Mouse (Mus musculus): ENCODE results near the gene Uba52.

The Uba52 gene

DNA sequence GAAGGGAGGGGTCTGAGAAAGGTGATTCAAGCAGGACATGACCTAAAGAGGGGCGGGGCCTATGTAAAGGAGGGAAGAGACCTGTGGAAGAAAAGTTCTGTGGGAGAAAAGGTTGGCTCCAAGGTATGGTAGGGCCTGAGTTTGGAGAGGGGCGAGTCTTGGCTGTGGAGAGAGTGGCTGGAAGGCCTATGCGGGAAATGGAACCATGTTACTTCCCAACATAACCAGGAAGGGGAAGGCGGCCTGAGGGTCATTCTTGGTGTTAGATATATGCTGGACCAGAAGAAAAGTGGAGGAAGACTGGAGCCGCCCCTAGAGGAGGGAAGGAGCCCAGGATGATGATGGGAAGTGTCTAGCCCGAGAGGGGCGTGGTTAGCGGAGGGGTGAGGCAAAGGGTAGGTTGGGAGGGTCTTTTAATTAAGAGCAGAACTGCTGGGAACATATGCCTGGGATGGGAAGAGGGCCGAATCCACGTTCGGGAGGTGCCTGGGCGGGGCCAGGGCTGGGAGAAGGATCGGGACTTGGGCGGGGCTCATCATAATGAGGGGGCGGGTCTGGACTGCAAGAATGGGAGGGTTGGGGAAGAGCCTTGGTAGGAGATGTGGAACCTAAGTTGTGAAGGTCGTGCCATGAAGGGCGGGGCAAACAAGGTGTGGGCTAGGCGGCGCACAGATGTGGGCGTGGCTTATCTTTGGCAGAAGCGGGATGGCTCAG is 33.2 kb downstream of the Uba52 start:
- peak; percentile 55 for DNase-seq

- peak; percentile 98 for DNase-seq
Observed at GRCm38 (mm10) chr8:70476333-70477268, 34.0 kb downstream of the Uba52 start, which contains the start of gene Klhl26. TSS of gene Klhl26 (minus strand) at chr8:70476968.

DNA sequence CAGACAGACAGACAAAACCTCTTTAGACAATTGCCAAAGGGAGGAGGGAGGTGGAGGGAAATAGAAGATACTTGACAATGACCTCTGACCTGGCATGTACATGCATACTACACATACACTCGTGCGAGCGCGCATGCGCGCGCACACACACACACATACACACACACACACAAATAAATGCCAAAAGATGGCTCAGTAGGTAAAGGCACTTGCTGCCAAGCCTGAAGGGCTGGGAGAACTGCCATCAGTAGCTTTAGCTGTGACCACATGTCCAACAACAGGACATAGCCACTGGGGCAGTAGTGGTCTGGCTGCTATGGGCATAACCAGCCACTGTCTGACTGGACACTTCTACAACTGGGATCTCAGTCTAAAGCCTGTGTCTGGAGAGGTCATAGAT is 38.7 kb downstream of the Uba52 start:
- DNase-seq = no peak

GRCm38 (mm10) chr8:70469938-70470337 is 40.7 kb downstream of the Uba52 start:
- no peak for DNase-seq

GRCm38 (mm10) chr8:70469295-70469916 is 41.2 kb downstream of the Uba52 start:
- no peak for DNase-seq

DNA sequence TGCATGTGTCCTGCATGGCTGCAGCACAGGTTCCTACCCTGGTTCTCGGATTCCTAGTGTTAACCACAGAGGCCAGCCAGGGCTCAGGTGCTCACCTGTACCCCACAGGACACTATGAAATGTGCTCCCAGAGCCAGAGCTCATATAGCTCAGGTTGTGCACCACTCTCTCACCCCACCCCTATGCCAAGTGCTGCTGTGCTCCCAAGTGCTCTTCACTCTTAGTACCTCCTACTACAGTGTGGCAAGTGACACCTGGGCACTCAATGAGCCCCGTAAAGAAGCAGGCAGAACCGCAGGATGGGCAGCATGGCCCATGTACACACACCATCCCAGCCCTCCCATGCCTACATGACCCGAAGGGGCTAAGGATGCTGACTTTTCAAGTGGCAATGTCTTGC is 41.9 kb downstream of the Uba52 start:
- no peak for DNase-seq

GRCm38 (mm10) chr8:70467907-70468306 is 42.7 kb downstream of the Uba52 start:
- DNase-seq = no peak

GRCm38 (mm10) chr8:70467229-70467725 is 43.3 kb downstream of the Uba52 start:
- DNase-seq = peak; percentile 57

DNA sequence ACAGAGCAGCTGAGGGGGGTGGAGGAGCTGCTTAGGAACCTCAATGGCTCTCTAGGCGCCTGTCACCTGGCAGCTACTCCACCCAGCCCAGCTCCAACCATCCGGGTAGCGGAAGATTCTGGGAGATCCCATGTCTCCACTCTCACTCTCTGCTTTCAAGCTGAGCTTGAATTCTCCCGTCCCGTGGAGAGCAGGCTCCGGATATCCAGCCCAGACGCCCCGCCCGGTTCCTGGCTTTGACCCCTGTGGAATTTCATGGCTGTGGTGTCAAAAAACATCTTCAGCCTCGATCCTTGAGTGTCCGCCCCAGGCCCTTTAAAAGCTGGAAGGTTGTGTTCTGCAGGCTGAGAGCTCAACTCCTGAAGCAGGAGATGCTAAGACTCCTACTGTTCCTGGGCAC is 43.8 kb downstream of the Uba52 start:
- DNase-seq = peak; percentile 74

DNA sequence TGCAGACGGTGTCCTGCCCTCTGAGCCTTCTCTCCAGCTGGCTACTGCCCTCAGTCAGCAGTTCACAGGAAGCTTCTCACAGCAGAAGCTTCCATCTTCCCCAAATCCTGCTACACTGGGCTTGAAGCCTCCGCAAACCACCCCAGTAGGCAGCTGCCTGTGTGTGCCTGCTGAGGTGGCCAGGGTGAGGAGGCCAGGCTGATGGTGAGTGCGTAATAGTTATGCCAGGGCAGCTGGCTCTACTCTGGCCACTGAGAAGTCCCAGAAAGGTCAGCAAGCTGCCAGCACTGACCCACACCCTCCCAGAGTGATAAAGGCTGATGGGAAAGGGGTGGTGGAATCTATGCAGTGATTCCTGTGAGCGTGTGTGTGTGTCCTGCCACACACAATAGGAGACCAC is 44.3 kb downstream of the Uba52 start:
- no peak for DNase-seq

GRCm38 (mm10) chr8:70465701-70466100 is 44.9 kb downstream of the Uba52 start:
- no peak for DNase-seq

DNA sequence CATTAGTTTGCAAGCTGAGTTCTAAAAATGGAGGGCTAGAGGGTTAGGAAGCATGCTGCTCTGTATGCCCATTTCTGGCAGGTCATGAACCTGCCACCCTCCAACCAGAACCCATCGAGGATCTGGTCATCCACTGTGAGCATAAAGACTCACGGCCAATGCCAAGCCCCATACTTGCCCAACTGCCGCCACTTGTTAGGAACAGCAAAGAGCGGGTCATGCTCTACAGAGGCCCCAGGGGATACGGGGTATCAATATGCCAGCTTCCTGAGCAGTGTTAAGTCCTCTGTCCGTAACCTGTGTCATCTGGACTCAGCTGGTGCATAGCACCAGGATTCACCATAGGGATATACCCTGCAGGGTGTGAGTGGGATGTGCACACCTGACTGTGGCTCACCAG is 46.4 kb downstream of the Uba52 start:
- no peak for DNase-seq

- DNase-seq = no peak
Observed at GRCm38 (mm10) chr8:70463306-70463705, 47.3 kb downstream of the Uba52 start.

DNA sequence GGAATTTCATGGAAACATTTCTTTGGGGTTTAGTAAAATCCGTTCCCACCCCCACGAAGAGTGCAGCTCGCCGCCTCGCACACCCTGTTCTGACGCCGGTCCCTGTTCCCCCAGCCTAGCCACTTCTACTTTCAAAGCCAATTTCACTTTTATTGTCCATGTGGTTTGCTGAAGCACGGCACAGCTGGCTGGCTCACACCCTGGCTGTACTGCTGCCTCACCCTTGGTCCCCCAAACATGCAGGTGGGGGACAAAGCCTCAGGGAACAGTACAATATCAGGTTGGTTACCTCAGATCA is 48.1 kb downstream of the Uba52 start:
- no peak for DNase-seq

DNA sequence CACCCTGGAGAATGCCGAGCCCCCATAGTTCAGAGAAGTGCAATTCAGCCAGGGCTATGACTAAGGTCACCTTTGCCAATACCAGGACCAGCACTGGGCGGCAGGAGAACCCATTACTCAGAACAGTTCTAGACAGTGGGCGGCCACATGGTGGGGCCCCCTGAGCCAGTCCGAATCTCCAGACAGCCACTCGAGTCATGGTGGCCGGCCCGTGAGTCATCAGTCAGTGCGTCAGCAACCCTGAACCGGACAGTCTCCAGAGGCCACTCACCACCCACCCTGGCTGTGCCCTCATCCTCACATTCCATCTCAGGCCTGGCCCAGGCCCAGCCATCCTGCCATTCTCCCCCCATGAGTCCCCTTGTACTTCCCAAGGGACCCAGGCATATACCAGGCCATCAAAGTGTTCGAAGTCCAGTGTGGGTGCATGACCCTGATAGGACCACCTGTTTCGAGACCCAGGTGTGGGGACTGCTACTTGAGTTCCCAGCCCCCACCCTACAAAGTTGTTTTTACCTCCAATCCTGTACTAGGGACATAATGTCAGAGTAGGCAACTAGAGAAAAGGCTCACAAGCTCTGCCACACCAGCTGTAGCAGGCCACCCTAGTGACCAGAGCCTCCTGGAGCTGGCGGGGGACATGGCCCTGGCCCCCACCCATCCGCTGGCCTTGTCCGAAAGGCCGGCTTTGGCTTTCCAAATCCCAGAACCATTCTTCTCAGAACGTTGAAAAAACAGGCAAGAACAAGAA is 48.7 kb downstream of the Uba52 start:
- DNase-seq = no peak

DNA sequence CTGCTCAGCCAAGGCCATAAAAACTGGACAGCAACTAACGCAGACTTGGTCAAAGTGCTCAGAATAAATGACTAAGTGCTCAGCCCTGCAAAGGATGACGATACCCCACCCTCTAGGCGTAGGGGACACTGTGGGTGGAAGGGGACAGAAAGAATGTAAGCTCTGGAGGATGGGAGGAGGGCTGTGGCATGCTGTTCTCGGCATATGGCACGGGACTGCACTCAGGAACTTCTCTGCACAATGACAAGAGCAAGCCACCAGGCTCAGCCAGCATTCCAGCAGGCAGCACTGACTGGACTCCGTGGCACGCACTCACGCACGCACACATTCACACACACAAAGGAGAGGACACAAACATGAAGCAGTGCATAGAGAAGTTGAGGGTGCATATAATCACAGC is 50.0 kb downstream of the Uba52 start:
- no peak for DNase-seq

GRCm38 (mm10) chr8:70460199-70460598 is 50.4 kb downstream of the Uba52 start:
- no peak for DNase-seq

DNA sequence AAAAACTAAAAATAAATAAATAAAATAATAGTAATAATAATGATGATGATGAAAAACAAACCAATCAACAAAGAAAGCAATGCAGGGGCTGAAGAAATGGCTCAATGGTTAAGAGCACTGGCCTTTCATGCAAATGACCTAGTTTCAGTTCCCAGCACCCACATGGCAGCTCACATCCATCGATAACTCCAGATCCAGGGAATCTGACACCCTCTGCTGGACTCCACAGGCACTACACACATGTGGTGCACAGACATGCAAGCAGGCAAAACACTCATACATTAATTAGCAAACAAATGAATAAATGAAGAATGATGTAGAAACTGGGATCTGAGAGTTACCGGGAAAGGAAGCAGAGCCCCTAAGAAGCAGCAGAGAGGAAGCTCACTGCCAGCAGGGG is 51.0 kb downstream of the Uba52 start:
- no peak for DNase-seq

DNA sequence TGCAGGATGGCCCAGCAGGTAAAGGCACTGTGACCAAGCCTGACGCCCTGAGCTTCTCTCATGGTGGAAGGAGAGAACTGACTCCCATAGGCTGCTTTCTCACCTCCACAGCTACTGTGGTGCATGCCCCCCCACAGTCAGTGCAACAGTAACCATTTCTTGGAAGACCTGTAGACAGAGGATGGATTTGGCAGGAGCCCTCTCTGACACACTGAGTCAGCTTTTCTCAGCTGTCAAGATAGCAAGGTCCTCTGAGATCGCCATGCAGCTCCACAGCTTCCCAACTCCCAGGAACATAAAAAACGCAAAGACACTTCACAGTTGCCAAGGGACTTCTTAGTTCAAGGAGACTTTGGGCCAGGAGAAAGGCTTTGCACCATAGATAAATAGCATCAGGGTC is 52.1 kb downstream of the Uba52 start:
- no peak for DNase-seq
